8 mouse cellular contexts compared by ENCODE assay signal in the genomic region with DNA sequence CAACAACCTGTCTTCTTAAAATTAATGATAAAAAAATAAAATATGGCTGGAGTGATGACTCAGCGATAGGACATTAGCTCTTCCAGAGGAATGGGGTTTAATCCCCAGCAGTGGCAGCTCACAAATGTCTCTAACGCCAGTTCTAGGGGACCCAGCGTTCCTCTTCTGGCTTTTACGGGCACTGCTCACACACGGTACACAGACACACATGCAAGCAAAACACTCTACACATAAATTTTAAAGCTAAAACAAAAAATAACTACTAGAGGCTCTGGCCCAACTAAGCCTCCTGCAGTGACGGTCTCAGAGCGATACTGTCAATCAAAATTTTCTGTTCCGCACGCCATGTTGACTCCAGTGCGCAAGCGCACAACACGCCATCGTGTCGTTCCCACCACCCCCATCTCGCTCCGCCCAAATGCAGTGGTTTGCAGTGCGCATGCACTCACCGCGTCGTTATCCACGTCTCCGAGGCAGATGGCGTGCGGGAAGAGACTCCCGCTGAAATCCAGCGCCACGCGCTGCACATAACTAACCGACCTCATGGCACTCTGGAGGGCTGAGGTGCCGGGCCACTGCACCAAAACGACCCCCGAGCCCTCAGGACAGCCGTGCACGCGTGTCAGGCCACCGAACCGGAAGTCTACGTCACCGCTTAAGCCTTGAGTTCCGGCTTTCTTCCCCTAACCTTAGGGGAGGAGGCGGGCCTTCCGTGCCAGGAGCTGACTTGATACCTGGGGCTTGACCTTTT. TPM values are rescaled to one million over a fixed set of nuclear protein-coding genes. Genes with fewer than 3 reads are reported as not detected.
DNase-seq lines count a peak whose midpoint lies in the region; ATAC-seq and TF ChIP-seq lines count a peak whose summit lies in the region.

Itfg2 (minus strand) TSS at position 663 of the 751 bp plus-strand sequence.

- H3K9me3 ChIP-seq in hindbrain, postnatal 0 days (ENCODE audit: low read length), result no peaks in the 10 kb centered on the region

- TF ChIP-seq CTCF in gastrocnemius, adult 2 months (IDR thresholded peaks at IDR 0.05), result no peak
- peak; percentile 10; the same call in 1 of the 2 replicates for TF ChIP-seq CTCF in hindbrain, postnatal 0 days (IDR thresholded peaks at IDR 0.05; ENCODE audit: low read depth)
- no peak for TF ChIP-seq CTCF in left cerebral cortex, adult 2 months (IDR thresholded peaks at IDR 0.05)

- H3K36me3 ChIP-seq in hindbrain, postnatal 0 days (ENCODE audit: insufficient read depth, low read length), result no peaks in the 10 kb centered on the region

- peak; percentile 97 for ATAC-seq in hindbrain, postnatal 0 days
- ATAC-seq in megakaryocyte, adult 5-6 weeks (ENCODE audit: poor library complexity, severe bottlenecking), result peak; percentile 95

- H3K4me3 ChIP-seq in gastrocnemius, adult 2 months, result peak within 1 kb of the TSS; percentile 71
- H3K4me3 ChIP-seq in hindbrain, postnatal 0 days (ENCODE audit: low read length), result peak within 1 kb of the TSS; percentile 45
- peak within 1 kb of the TSS; percentile 68 for H3K4me3 ChIP-seq in left cerebral cortex, adult 2 months

- intact Hi-C loops in gastrocnemius, adult 2 months (cut with DNase I), result no loop called here
- intact Hi-C loops in left cerebral cortex, adult 2 months (cut with DNase I), result no loop called here

- H3K4me2 ChIP-seq in hindbrain, postnatal 0 days (ENCODE audit: low read depth, low read length), result peak within 1 kb of the TSS; percentile 71

- H3K9ac ChIP-seq in hindbrain, postnatal 0 days (replicated peaks; ENCODE audit: low read length), result peak within 1 kb of the TSS; percentile 61

- H3K27me3 ChIP-seq in hindbrain, postnatal 0 days (ENCODE audit: insufficient read depth, low read length), result no peaks in the 10 kb centered on the region

- under 1% methylated on average over 42 of the region's 42 CpGs for WGBS in hindbrain, postnatal 0 days

- DNase-seq in WW6 (ENCODE audit: low read depth, low spot score), result peak; percentile 97
- peak; percentile 88 to 92 for DNase-seq in cerebellum, postnatal 4 days (ENCODE audit: low spot score in 2 of 2)
- DNase-seq in gastrocnemius, adult 2 months, result peak; percentile 97
- peak; percentile 99 for DNase-seq in hindbrain, postnatal 0 days (ENCODE audit: low spot score)
- peak; percentile 94 to 95 for DNase-seq in left cerebral cortex, adult 2 months (ENCODE audit: extremely low spot score in 1 of 2, low spot score in 2 of 2)
- DNase-seq in right cerebral cortex, adult 2 months (ENCODE audit: low spot score in 2 of 2), result peak; percentile 97 to 98
- peak; percentile 96 for DNase-seq in urinary bladder, postnatal 14 days (ENCODE audit: low spot score)

- peak within 1 kb of the TSS; percentile 100 for H3K27ac ChIP-seq in gastrocnemius, adult 2 months
- H3K27ac ChIP-seq in hindbrain, postnatal 0 days, result peak within 1 kb of the TSS; percentile 97
- peak within 1 kb of the TSS; percentile 100 for H3K27ac ChIP-seq in left cerebral cortex, adult 2 months

- no peaks in the 10 kb centered on the region for H3K4me1 ChIP-seq in hindbrain, postnatal 0 days (ENCODE audit: insufficient read depth, low read length)

RNA-seq across cellular contexts. Expression of gene Itfg2, which starts in this region (rescaled TPM):
- 10 to 100 TPM; 15.3 to 16.3 TPM for total RNA-seq in gastrocnemius, adult 2 months (2021)
- total RNA-seq in hindbrain, postnatal 0 days (2014; rRNA removed), result 33.7 and 80.8 TPM in 2 replicates
- 34.0 and 34.1 TPM in 2 replicates for polyA plus RNA-seq in hindbrain, postnatal 0 days (2015; fragmentation: Nextera tagmentation; extraction: Ambion mirVana)
- total RNA-seq in left cerebral cortex, adult 2 months (2021), result 10 to 100 TPM; 34.8 to 36.0 TPM
- total RNA-seq in megakaryocyte, adult 5-6 weeks (2015), result 6.4 and 6.8 TPM in 2 replicates
- 6.2 and 14.1 TPM in 2 replicates for total RNA-seq in megakaryocyte, adult 5-6 weeks (2017)

Comparison
In these comparisons a context has a peak if more than half of its experiments do, and no peak if none do; other contexts are left out.
1. Peak in every context shown above with its lines: DNase-seq, ATAC-seq, H3K4me3 ChIP-seq and H3K27ac ChIP-seq.